22 mouse cellular contexts compared by ENCODE assay signal in the genomic region with DNA sequence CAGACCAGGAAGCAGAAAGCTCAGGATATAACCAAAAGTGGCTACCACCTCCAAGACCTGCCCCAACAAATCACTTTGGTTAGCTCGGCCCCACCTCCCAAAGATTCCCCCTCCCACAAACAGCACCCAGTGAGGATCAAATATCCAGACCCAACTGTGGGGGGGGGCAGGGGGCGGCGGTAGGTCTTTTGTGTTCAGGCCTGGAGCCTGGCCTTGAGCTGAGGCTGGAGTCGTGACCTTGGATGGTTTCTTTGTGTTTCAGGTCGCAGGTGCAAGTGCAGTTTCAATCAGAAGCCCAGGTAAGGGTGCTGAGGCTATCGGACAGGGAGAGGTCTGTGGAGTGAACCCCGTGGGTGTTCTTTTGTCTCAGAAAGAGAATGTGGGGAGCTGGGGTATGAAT. TPM values are rescaled to one million over a fixed set of nuclear protein-coding genes. Genes with fewer than 3 reads are reported as not detected.
"Had no signal": no experiment of that assay in that cellular context is flagged by ENCODE, and none has a peak within 500 bp of the region (broad histone marks: within the 10 kb centered on the region; RNA-seq: fewer than 3 reads in every experiment).

No protein-coding gene starts in this region.

- H3K9ac ChIP-seq: lung, embryonic 15.5 days; midbrain, embryonic 12.5 days; neural tube, embryonic 13.5 days; neural tube, embryonic 15.5 days had no signal

- DNase-seq: lung, adult 2 months; lung, postnatal 14 days; lung, postnatal 4 days; midbrain, embryonic 14.5 days; retina, postnatal 1 day; right cerebral cortex, adult 18-20 months; right cerebral cortex, postnatal 25 days; right cerebral cortex, postnatal 4 days; spleen, adult 18-20 months; thymus, adult 18-20 months; thymus, postnatal 14 days; thymus, postnatal 36 days had no signal

- H3K36me3 ChIP-seq: lung, embryonic 15.5 days had no signal

- H3K4me3 ChIP-seq: lung, embryonic 15.5 days; midbrain, embryonic 10.5 days; midbrain, embryonic 12.5 days; myocyte; neural tube, embryonic 13.5 days; neural tube, embryonic 15.5 days had no signal

- H3K4me1 ChIP-seq: lung, embryonic 15.5 days; midbrain, embryonic 10.5 days; midbrain, embryonic 12.5 days; neural tube, embryonic 13.5 days had no signal

- H3K27ac ChIP-seq: lung, embryonic 15.5 days; midbrain, embryonic 10.5 days; midbrain, embryonic 12.5 days; neural tube, embryonic 13.5 days; neural tube, embryonic 15.5 days had no signal

- H3K4me2 ChIP-seq: lung, embryonic 15.5 days; midbrain, embryonic 12.5 days; neural tube, embryonic 13.5 days; neural tube, embryonic 15.5 days had no signal

- H3K27me3 ChIP-seq: lung, embryonic 15.5 days; midbrain, embryonic 12.5 days; neural tube, embryonic 13.5 days; neural tube, embryonic 15.5 days had no signal

- ATAC-seq: lung, postnatal 0 days; midbrain, embryonic 16.5 days had no signal

- H3K9me3 ChIP-seq: lung, embryonic 15.5 days; midbrain, embryonic 10.5 days; midbrain, embryonic 12.5 days; neural tube, embryonic 13.5 days; neural tube, embryonic 15.5 days had no signal

RNA-seq across cellular contexts. Expression of a gene that starts 8.2 kb away (rescaled TPM):
- total RNA-seq: megakaryocyte, adult 5-6 weeks; megakaryocyte-erythroid progenitor cell, adult 5-6 weeks had no signal

RNA-seq across cellular contexts. Expression of a gene that starts 35.1 kb away (rescaled TPM):
- total RNA-seq: megakaryocyte, adult 5-6 weeks; megakaryocyte-erythroid progenitor cell, adult 5-6 weeks had no signal
- polyA plus RNA-seq: myocyte had no signal
